ENCODE assay signal across 9 mouse cellular contexts in genomic region chr9:32676480-32676879, GRCm38 (mm10). TPM values are rescaled to one million over a fixed set of nuclear protein-coding genes. Genes with fewer than 3 reads are reported as not detected.
A peak's percentile ranks its signal among the peaks of the same experiment; 100 is the strongest.
DNase-seq lines count a peak whose midpoint lies in the region; ATAC-seq and TF ChIP-seq lines count a peak whose summit lies in the region.
"Had no signal": no experiment of that assay in that cellular context is flagged by ENCODE, and none has a peak within 500 bp of the region (broad histone marks: within the 10 kb centered on the region; RNA-seq: fewer than 3 reads in every experiment).

No protein-coding gene starts in this region.

- ATAC-seq in embryonic facial prominence, embryonic 12.5 days (ENCODE audit: insufficient number of reproducible peaks, insufficient read depth, low FRiP score, low TSS enrichment) = no peak
- ATAC-seq in lung, embryonic 15.5 days (ENCODE audit: borderline replicate concordance, extremely low read depth, low FRiP score, low TSS enrichment) = no peak
- peak; percentile 57 for ATAC-seq in forebrain, embryonic 15.5 days (replicated peaks)

- H3K27me3 ChIP-seq in embryonic facial prominence, embryonic 12.5 days = peaks cover 15% of the 10 kb centered on the region
- H3K27me3 ChIP-seq in embryonic facial prominence, embryonic 10.5 days (replicated peaks; ENCODE audit: low read depth, poor library complexity, severe bottlenecking) = peaks cover 86% of the 10 kb centered on the region
- H3K27me3 ChIP-seq in lung, embryonic 15.5 days = no peaks in the 10 kb centered on the region
- H3K27me3 ChIP-seq in forebrain, embryonic 15.5 days = peaks cover 85% of the 10 kb centered on the region
- no peaks in the 10 kb centered on the region for H3K27me3 ChIP-seq in myocyte (ENCODE audit: control insufficient read depth, insufficient read depth, insufficient read length)

- H3K79me2 ChIP-seq in myocyte (ENCODE audit: control insufficient read depth, insufficient read depth) = no peaks in the 10 kb centered on the region

- 11% methylated on average over 3 of the region's 3 CpGs for WGBS in embryonic facial prominence, embryonic 12.5 days
- 7% methylated on average over 3 of the region's 3 CpGs for WGBS in embryonic facial prominence, embryonic 10.5 days
- 12% methylated on average over 3 of the region's 3 CpGs for WGBS in lung, embryonic 15.5 days
- WGBS in lung, adult 2 months = 22% methylated on average over 3 of the region's 3 CpGs
- 6% methylated on average over 3 of the region's 3 CpGs for WGBS in forebrain, embryonic 15.5 days

- no peaks in the 10 kb centered on the region for H3K9me3 ChIP-seq in embryonic facial prominence, embryonic 12.5 days
- H3K9me3 ChIP-seq in embryonic facial prominence, embryonic 10.5 days = no peaks in the 10 kb centered on the region
- no peaks in the 10 kb centered on the region for H3K9me3 ChIP-seq in lung, embryonic 15.5 days
- no peaks in the 10 kb centered on the region for H3K9me3 ChIP-seq in forebrain, embryonic 15.5 days

- TF ChIP-seq CTCF in lung, adult 2 months (IDR thresholded peaks at IDR 0.05; ENCODE audit: insufficient read depth, low read length) = no peak

- H3K36me3 ChIP-seq in embryonic facial prominence, embryonic 12.5 days = no peaks in the 10 kb centered on the region
- H3K36me3 ChIP-seq in embryonic facial prominence, embryonic 10.5 days (replicated peaks) = no peaks in the 10 kb centered on the region
- H3K36me3 ChIP-seq in lung, embryonic 15.5 days = no peaks in the 10 kb centered on the region
- H3K36me3 ChIP-seq in forebrain, embryonic 15.5 days = no peaks in the 10 kb centered on the region
- no peaks in the 10 kb centered on the region for H3K36me3 ChIP-seq in myocyte (ENCODE audit: control insufficient read depth, insufficient read depth)

- DNase-seq in embryonic facial prominence, embryonic 10.5 days (ENCODE audit: low spot score) = no peak
- DNase-seq in lung, adult 2 months = no peak
- no peak for DNase-seq in left cerebral cortex, adult 8-10 months (ENCODE audit: low spot score in 2 of 2)
- DNase-seq in spleen, adult 12 weeks (ENCODE audit: low spot score) = no peak
- DNase-seq: adrenal gland, adult 8-10 months had no signal

- no peak overlapping the region for H3K9ac ChIP-seq in embryonic facial prominence, embryonic 12.5 days
- H3K9ac ChIP-seq in lung, embryonic 15.5 days = no peak overlapping the region
- H3K9ac ChIP-seq in forebrain, embryonic 15.5 days (replicated peaks) = no peak overlapping the region

- H3K27ac ChIP-seq in embryonic facial prominence, embryonic 12.5 days = no peak overlapping the region
- H3K27ac ChIP-seq in embryonic facial prominence, embryonic 10.5 days (replicated peaks) = no peak overlapping the region
- H3K27ac ChIP-seq in lung, embryonic 15.5 days = peak overlapping the region; percentile 83
- peak overlapping the region; percentile 49; the same call in 1 of the 2 replicates for H3K27ac ChIP-seq in forebrain, embryonic 15.5 days (replicated peaks)

- 0 out of 2 replicates have a peak overlapping the region, but pooled peaks have one; percentile 24 for H3K4me2 ChIP-seq in embryonic facial prominence, embryonic 12.5 days (replicated peaks)
- peak overlapping the region; percentile 40 for H3K4me2 ChIP-seq in lung, embryonic 15.5 days
- H3K4me2 ChIP-seq in forebrain, embryonic 15.5 days (replicated peaks) = no peak overlapping the region; the same call in 1 of the 2 replicates
- peak overlapping the region; percentile 22 for H3K4me2 ChIP-seq in myocyte (ENCODE audit: low read depth)

- no peak for TF ChIP-seq POLR2A in lung, adult 2 months (IDR thresholded peaks at IDR 0.05; ENCODE audit: borderline replicate concordance, extremely low read depth, low read depth, low read length)
- TF ChIP-seq POLR2A in myocyte (IDR thresholded peaks at IDR 0.05; ENCODE audit: insufficient read length, low read depth) = no peak

- no peak overlapping the region for H3K4me3 ChIP-seq in embryonic facial prominence, embryonic 12.5 days
- H3K4me3 ChIP-seq in embryonic facial prominence, embryonic 10.5 days = no peak overlapping the region
- H3K4me3 ChIP-seq in lung, embryonic 15.5 days = no peak overlapping the region
- H3K4me3 ChIP-seq in lung, adult 2 months (replicated peaks; ENCODE audit: extremely low read depth, low read depth, low read length) = no peak overlapping the region
- H3K4me3 ChIP-seq in forebrain, embryonic 15.5 days = no peak overlapping the region
- no peak overlapping the region for H3K4me3 ChIP-seq in myocyte

- no peak overlapping the region for H3ac ChIP-seq in myocyte (ENCODE audit: control insufficient read depth, insufficient read length)

- H3K4me1 ChIP-seq in embryonic facial prominence, embryonic 12.5 days = peaks cover 45% of the 10 kb centered on the region
- peaks cover 61% of the 10 kb centered on the region for H3K4me1 ChIP-seq in embryonic facial prominence, embryonic 10.5 days
- H3K4me1 ChIP-seq in lung, embryonic 15.5 days = peaks cover 61% of the 10 kb centered on the region
- H3K4me1 ChIP-seq in lung, adult 2 months (ENCODE audit: control insufficient read depth, insufficient read depth, low read length) = peaks cover 26% of the 10 kb centered on the region
- peaks cover 30% of the 10 kb centered on the region for H3K4me1 ChIP-seq in forebrain, embryonic 15.5 days

TF ChIP-seq in myocyte, 11 proteins besides CTCF, POLR2A, EP300 and RAD21:
- TF ChIP-seq SRF (IDR thresholded peaks at IDR 0.05; ENCODE audit: control insufficient read depth, insufficient read length, low read depth) (no peak), USF1 (IDR thresholded peaks at IDR 0.05; ENCODE audit: low read depth) (peak; percentile 31)

RNA-seq across cellular contexts. Expression of gene Ets1, which starts 40.5 kb away (rescaled TPM):
- polyA plus RNA-seq in embryonic facial prominence, embryonic 12.5 days (2016; fragmentation: Nextera tagmentation; extraction: Ambion mirVana) = 43.7 and 46.0 TPM in 2 replicates
- 34.0 and 38.6 TPM in 2 replicates for polyA plus RNA-seq in embryonic facial prominence, embryonic 10.5 days (2016; fragmentation: Nextera tagmentation; extraction: Ambion mirVana)
- 104 and 106 TPM in 2 replicates for polyA plus RNA-seq in lung, embryonic 15.5 days (2015; fragmentation: Nextera tagmentation; extraction: Ambion mirVana)
- 57.3 and 67.2 TPM in 2 replicates for polyA plus RNA-seq in lung, adult 2 months (2012; rRNA removed)
- 18.9 and 20.3 TPM in 2 replicates for polyA plus RNA-seq in forebrain, embryonic 15.5 days (2015; fragmentation: Nextera tagmentation; extraction: Ambion mirVana)
- polyA plus RNA-seq in myocyte (2012; fragmentation: generic; extraction: Trizol) = 5.4 TPM
- 10 to 100 TPM in 3 of 4 experiments, 1 to 10 TPM in 1; 9.7 to 11.3 (median 10.7) TPM for total RNA-seq in left cerebral cortex, adult 8-10 months (2022)

Comparison
In these comparisons a context has a peak if more than half of its experiments do, and no peak if none do; other contexts are left out.
1. H3K27ac ChIP-seq: peak in lung, embryonic 15.5 days (single experiment) and forebrain, embryonic 15.5 days (single experiment); none in embryonic facial prominence, embryonic 12.5 days (single experiment) and embryonic facial prominence, embryonic 10.5 days (single experiment).